Mouse (Mus musculus) stomach, postnatal 0 days (tissue): ENCODE measurements at regions not wholly inside any gene's neighbourhood (a gene's known extent, or its start where the extent isn't known, plus 50 kb on each side); places are given as distances from the start of the nearest gene placed in this dataset.

Source experiments
- ATAC-seq: fragments of 200-750 bp; cut with Nextera tagmentation; 2 replicates; pipeline ENCODE4 v1.8.0; 2017; ENCODE audit not compliant: low FRiP score, low TSS enrichment
- DNase-seq: peaks from one replicate; pipeline ENCODE4 v3.0.0-alpha.2; 2016; ENCODE audit warnings: low spot score
- H3K27ac ChIP-seq: fragments of 300-500 bp; sonication (generic); replicated peaks from 2 replicates; pipeline ENCODE4 v1.5.1; 2014; ENCODE audit warnings: mild to moderate bottlenecking, control low read depth
- H3K27me3 ChIP-seq: fragments of 300-500 bp; sonication (generic); 2 replicates; pipeline ENCODE4 v1.6.1; 2014; ENCODE audit warnings: low read length; ENCODE audit not compliant: control insufficient read depth, insufficient read depth
- H3K36me3 ChIP-seq: fragments of 300-500 bp; sonication (generic); 2 replicates; pipeline ENCODE4 v1.6.1; 2014; ENCODE audit warnings: low read length, mixed read lengths; ENCODE audit not compliant: control insufficient read depth, insufficient read depth
- H3K4me1 ChIP-seq: fragments of 300-500 bp; sonication (generic); replicated peaks from 2 replicates; pipeline ENCODE4 v1.6.1; 2014; ENCODE audit warnings: antibody characterized with exemption; ENCODE audit not compliant: control insufficient read depth, insufficient read depth
- H3K4me2 ChIP-seq: fragments of 300-500 bp; sonication (generic); replicated peaks from 2 replicates; pipeline ENCODE4 v1.6.1; 2014; ENCODE audit warnings: low read depth, mild to moderate bottlenecking, control low read depth, moderate library complexity
- H3K4me3 ChIP-seq: fragments of 300-500 bp; sonication (generic); 2 replicates; pipeline ENCODE4 v1.5.1; 2014; ENCODE audit warnings: low read depth, low read length, control low read depth
- H3K9ac ChIP-seq: fragments of 300-500 bp; sonication (generic); 2 replicates; pipeline ENCODE4 v1.6.1; 2014; ENCODE audit warnings: mild to moderate bottlenecking, low read length, control low read depth, mixed read lengths
- H3K9me3 ChIP-seq: fragments of 300-500 bp; sonication (generic); 2 replicates; pipeline ENCODE4 v1.6.1; 2016; ENCODE audit warnings: low read length; ENCODE audit not compliant: control insufficient read depth
- CTCF ChIP-seq: IDR thresholded peaks from 2 replicates; pipeline ENCODE4 v1.5.1; 2016; ENCODE audit warnings: antibody characterized with exemption, low read depth, mild to moderate bottlenecking, moderate library complexity
- EP300 ChIP-seq: optimal IDR thresholded peaks from 2 replicates; pipeline ENCODE3; 2016; ENCODE audit warnings: antibody characterized with exemption
- WGBS: fragments of 180-500 bp; shearing (Covaris S2); extraction: QIAGEN DNeasy Blood & Tissue Kit; methylation state at CpG from one replicate; pipeline ENCODE4 v1.1.7; 2014; 5-methylcytosine and 5-hydroxymethylcytosine counted together

GRCm38 (mm10) chr13:26469343-26469742, 300.6 kb downstream of the Hdgfl1 start:
- H3K36me3 ChIP-seq, result no peaks in the 10 kb centered on the region
- H3K9ac ChIP-seq, result no peak overlapping the region
- no peak overlapping the region for H3K4me2 ChIP-seq
- DNase-seq, result no peak
- H3K27me3 ChIP-seq, result no peaks in the 10 kb centered on the region
- no peak overlapping the region for H3K27ac ChIP-seq
- no peak for TF ChIP-seq CTCF
- TF ChIP-seq EP300, result no peak
- ATAC-seq, result no peak
- H3K9me3 ChIP-seq, result no peaks in the 10 kb centered on the region
- H3K4me3 ChIP-seq, result no peak overlapping the region
- 43% methylated on average over 3 of the region's 3 CpGs for WGBS
- H3K4me1 ChIP-seq, result no peaks in the 10 kb centered on the region

DNA sequence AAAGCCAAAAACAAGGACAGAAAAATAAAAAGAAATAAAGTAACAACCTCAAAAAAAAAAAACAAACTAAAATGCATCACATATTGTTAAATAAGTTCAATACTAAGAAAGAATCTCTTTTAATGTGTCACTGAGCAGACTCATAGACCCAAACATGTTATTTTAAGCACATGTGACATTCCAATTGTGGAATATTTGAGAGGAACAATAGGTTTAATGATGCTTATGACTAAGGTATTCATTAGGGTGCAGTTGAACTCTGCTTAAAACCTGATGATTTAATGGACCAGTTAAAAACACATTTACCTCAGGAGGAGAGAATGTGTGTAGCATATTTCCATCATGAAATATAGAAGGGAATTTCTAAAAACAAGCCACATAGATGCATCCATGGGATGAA, 302.4 kb downstream of the Hdgfl1 start:
- TF ChIP-seq EP300, result no peak
- TF ChIP-seq CTCF, result no peak
- ATAC-seq, result no peak

GRCm38 (mm10) chr13:26464523-26464922, 305.4 kb downstream of the Hdgfl1 start:
- Histone ChIP-seq H3K9ac (no peak overlapping the region), H3K4me2 (no peak overlapping the region), H3K27ac (no peak overlapping the region), H3K36me3 (no peaks in the 10 kb centered on the region), H3K4me1 (no peaks in the 10 kb centered on the region), H3K9me3 (no peaks in the 10 kb centered on the region), H3K27me3 (no peaks in the 10 kb centered on the region), H3K4me3 (no peak overlapping the region)
- TF ChIP-seq CTCF (no peak), EP300 (no peak)
- no peak for ATAC-seq
- no peak for DNase-seq
- 25% methylated on average over 2 of the region's 2 CpGs for WGBS

More for the DNA sequence above, 302.4 kb downstream of the Hdgfl1 start:
- no peak overlapping the region for H3K9ac ChIP-seq
- H3K9me3 ChIP-seq, result no peaks in the 10 kb centered on the region
- H3K27ac ChIP-seq, result no peak overlapping the region
- no peaks in the 10 kb centered on the region for H3K4me1 ChIP-seq
- no peak for DNase-seq
- no peak overlapping the region for H3K4me3 ChIP-seq
- H3K36me3 ChIP-seq, result no peaks in the 10 kb centered on the region
- no peaks in the 10 kb centered on the region for H3K27me3 ChIP-seq
- no peak overlapping the region for H3K4me2 ChIP-seq

DNA sequence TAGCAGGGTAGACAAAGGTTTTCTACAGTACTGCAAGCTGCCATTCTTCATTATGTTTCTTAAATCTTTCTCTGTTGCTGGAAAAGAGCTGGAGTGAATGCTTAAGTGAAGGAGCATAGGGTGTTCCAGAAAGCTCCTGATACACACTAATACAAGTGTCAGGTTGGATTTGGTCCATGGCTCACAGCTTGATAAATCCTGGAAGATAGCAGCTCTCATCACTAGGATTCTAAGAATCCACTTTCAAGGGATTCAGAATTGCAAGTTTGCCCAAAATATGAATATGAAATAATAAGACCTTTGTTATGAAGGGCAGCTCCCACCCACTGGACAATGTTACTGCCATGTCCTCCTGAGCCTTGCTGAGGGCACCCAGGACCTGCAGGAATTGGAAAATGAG, 305.9 kb downstream of the Hdgfl1 start:
- no peak for TF ChIP-seq CTCF
- TF ChIP-seq EP300, result no peak
- H3K4me2 ChIP-seq, result no peak overlapping the region
- no peak overlapping the region for H3K4me3 ChIP-seq
- no peaks in the 10 kb centered on the region for H3K4me1 ChIP-seq
- no peak overlapping the region for H3K9ac ChIP-seq
- H3K27me3 ChIP-seq, result no peaks in the 10 kb centered on the region
- H3K27ac ChIP-seq, result no peak overlapping the region
- no peak for DNase-seq
- no peaks in the 10 kb centered on the region for H3K9me3 ChIP-seq
- ATAC-seq, result no peak
- no peaks in the 10 kb centered on the region for H3K36me3 ChIP-seq

DNA sequence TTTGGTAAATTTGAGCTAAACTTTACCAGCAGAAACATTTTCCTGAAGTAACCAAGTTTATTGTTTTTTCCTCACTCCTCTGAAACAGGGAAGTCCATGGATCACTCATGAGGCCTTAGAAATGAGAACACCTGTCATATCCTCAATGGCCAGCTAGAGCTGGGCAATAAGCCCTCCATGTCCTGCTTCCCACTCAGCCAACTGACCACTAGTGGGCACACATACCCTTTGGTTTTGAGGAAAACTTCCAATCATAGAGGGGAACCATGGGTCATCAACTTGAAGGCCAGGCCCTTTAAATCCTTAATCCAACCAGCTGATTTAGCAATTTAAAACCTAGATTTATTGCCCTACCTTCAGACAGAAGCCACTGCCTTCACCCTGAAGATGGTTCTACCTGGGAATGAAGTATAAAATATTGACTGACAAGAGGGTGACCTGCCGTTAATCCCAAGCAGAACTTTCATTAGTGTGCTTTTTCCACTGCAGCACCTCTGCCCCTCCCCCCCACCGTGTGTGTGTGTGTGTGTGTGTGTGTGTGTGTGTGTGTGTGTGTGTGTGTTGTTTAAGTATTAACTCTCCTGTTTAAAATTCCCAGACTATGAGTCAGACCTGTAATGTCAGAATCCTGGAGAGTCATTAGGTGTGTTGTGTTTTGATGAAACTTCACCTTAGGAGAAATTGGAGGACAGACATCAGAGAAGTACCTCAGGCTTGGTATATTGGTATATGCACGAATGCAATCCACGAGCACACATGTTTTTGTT, 312.3 kb downstream of the Hdgfl1 start:
- TF ChIP-seq EP300, result no peak
- TF ChIP-seq CTCF, result peak; percentile 47
- no peaks in the 10 kb centered on the region for H3K9me3 ChIP-seq
- no peak overlapping the region for H3K4me2 ChIP-seq
- H3K4me3 ChIP-seq, result no peak overlapping the region
- ATAC-seq, result no peak
- no peaks in the 10 kb centered on the region for H3K27me3 ChIP-seq
- DNase-seq, result no peak
- no peak overlapping the region for H3K9ac ChIP-seq
- H3K4me1 ChIP-seq, result no peaks in the 10 kb centered on the region
- no peak overlapping the region for H3K27ac ChIP-seq
- 58% methylated on average over 4 of the region's 4 CpGs for WGBS
- no peaks in the 10 kb centered on the region for H3K36me3 ChIP-seq

DNA sequence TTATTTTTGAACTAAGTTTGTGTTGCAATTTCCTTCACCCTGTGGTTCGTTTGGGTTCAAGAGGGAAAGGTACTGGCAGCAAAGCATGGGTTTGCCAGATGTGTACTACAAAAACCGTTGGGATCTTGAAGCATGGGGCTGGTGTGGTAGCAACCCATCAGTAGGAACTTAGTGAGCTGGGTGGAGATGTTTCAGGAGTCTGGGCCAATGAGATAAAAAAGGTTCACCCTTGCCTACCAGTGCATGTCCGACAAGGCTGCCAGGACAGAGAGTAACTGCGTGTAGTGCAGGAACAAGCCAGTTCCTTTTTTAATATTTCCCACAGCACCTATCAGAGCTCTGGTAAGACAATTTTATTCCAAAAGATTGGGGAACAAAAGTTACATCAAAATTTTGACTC, 343.3 kb downstream of the Hdgfl1 start:
- ATAC-seq (no peak), DNase-seq (no peak)
- Histone ChIP-seq H3K9me3 (no peaks in the 10 kb centered on the region), H3K4me2 (no peak overlapping the region), H3K27me3 (no peaks in the 10 kb centered on the region), H3K36me3 (no peaks in the 10 kb centered on the region), H3K4me1 (no peaks in the 10 kb centered on the region), H3K9ac (no peak overlapping the region), H3K27ac (no peak overlapping the region), H3K4me3 (no peak overlapping the region)
- WGBS, result 78% methylated on average over 4 of the region's 4 CpGs
- TF ChIP-seq CTCF, result no peak
- no peak for TF ChIP-seq EP300
